Mouse (Mus musculus) adrenal gland, postnatal 4 days (tissue): Measurements from ENCODE around the gene Nceh1. TPM values are rescaled to one million over a fixed set of nuclear protein-coding genes. Genes with fewer than 3 reads are reported as not detected.
A peak's percentile ranks its signal among the peaks of the same experiment; 100 is the strongest.
"Not testable (repeated sequence)": the region's sequence is repeated elsewhere in the genome, so short reads cannot be mapped to it uniquely, and the experiment has no call there.

ENCODE experiments used
- DNase-seq, 2 experiments: peaks; one replicate each; pipeline ENCODE4 v3.0.0; 2021 to 2022; ENCODE audit warnings: low spot score in 2 of 2, mixed read lengths in 2 of 2
- total RNA-seq, 2 experiments: library from RNA; stranded (reverse); gene quantifications; 2 replicates each; pipeline ENCODE4 v1.2.3; 2021

The Nceh1 gene
- total RNA-seq, 2 experiments from 2014 or later: 103 to 113 TPM

- DNase-seq: not testable (repeated sequence)
Measured at GRCm38 (mm10) chr3:27279286-27279925, 96.6 kb downstream of the Nceh1 start.

GRCm38 (mm10) chr3:27280280-27280749 lies 97.5 kb downstream of the Nceh1 start:
- DNase-seq: no peak

GRCm38 (mm10) chr3:27283071-27283713 lies 100.4 kb downstream of the Nceh1 start:
- DNase-seq: no peak

DNA sequence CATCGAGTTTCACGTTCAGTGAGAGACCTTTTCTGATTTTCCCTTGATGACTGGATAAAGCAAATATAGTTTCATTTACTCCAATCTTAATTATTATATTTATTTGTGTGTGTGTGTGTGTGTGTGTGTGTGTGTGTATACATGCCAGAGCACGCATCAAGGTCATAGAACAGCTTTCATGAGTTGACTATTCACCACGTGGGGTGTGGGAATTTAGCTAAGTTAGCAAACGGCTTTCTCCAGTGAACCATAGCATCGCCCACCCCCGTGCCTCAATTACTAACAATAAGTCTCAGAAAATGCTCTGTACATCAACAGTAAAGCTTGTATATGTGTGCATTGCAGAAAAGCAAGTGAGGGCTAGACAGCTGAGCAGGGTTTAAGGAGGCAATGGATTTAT lies 101.0 kb downstream of the Nceh1 start:
- DNase-seq: no peak

DNA sequence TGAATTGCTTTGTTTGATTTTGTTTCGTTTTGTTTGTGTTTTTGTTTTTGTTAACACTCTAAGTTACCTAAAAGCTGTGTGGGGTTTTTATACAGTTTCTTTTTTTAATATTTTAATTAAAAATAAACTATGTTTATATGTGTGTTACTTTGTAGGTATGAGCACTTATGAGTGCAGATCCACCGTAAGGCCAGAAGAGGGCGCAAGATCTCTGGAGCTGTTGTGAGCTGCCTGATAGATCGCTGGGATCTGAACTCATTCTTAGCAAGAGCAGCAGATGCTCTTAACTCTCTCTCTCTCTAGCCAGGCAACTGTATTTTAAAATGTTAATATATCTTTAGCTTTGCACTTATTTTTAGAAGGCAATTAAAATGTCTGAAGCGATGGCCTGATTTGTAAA lies 101.5 kb downstream of the Nceh1 start:
- DNase-seq: no peak

GRCm38 (mm10) chr3:27285072-27285471 lies 102.3 kb downstream of the Nceh1 start:
- no peak for DNase-seq

DNA sequence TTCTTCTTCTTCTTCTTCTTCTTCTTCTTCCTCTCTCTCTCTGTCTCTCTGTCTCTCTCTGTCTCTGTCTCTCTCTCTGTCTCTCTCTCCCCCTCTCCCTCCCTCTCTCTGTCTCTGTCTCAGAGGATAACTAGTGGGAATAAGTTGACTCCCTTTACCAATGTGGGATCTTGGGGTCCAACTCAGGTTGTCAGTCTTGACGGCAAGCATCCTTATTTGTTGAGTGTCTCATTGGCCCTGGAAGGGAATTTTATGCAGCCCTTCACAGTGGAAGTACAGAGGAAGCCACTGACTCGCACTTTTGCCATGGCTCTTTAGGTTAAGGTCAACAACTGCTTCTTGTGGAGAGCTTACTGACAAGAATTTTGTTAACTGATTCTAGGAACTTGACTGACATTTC lies 105.5 kb downstream of the Nceh1 start:
- no peak for DNase-seq

GRCm38 (mm10) chr3:27288909-27289308 lies 106.1 kb downstream of the Nceh1 start:
- no peak for DNase-seq

GRCm38 (mm10) chr3:27290285-27290684 lies 107.5 kb downstream of the Nceh1 start:
- no peak for DNase-seq

GRCm38 (mm10) chr3:27290945-27291344 lies 108.2 kb downstream of the Nceh1 start:
- not testable (repeated sequence) for DNase-seq

- DNase-seq: not testable (repeated sequence)
Measured at GRCm38 (mm10) chr3:27291411-27291810, 108.6 kb downstream of the Nceh1 start.

DNA sequence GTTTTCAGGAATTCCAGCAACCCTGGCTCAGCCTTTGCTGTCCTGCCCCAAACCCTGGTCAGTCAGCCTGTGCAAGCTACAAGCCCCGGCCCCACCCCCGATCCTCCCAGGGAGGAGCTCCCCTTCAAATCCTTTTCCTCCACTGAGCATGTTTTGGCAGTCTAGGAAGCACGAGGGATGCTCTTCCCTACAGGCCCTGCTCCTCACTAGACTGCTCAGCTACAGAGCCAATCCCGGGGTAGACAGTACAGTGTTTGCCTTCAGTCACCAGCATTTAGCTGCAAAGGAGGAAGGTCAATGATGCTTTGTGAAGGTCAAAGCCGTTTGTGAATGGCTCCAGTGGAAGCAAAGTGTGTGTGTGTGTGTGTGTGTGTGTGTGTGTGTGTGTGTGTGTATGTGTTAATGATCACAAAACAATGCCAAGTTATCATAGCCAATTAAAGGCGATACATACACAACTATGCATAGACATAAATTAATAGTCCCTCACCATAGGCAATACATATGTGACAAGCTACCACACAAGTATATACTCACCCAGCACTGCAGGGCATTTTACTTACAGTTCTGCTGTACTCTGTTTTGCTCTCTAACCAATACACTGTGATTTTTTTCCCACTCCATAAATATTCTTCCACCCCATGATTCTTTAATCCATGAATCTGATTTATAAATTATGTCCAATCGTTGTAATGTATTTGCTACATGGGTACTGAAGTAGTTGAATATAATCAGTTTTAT lies 111.0 kb downstream of the Nceh1 start:
- no peak for DNase-seq

GRCm38 (mm10) chr3:27300451-27300850 lies 117.7 kb downstream of the Nceh1 start:
- DNase-seq: no peak

GRCm38 (mm10) chr3:27302339-27303022 lies 119.7 kb downstream of the Nceh1 start:
- DNase-seq: no peak

- DNase-seq: no peak
Measured at GRCm38 (mm10) chr3:27306815-27307214, 124.0 kb downstream of the Nceh1 start.

DNA sequence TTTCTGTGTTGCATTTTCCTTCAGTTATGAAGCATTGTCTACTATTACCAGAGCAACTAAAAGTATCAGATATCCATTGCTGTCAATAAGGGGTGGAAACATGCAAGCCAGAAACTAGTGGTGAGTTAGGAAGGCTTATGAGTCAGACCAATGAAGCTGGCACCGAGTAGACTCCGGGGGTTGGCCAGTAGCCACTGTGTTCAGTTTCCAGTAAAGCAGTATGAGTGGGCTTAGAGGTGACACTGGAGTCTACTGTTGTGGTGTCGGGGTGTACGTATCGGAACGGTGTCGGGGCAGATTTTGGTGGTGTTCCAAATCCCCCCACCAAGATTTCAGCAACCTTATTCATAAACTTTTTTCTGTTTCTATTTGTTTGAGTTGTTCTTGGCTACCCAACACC lies 128.2 kb downstream of the Nceh1 start:
- DNase-seq: no peak

GRCm38 (mm10) chr3:27311475-27311874 lies 128.7 kb downstream of the Nceh1 start:
- DNase-seq: no peak

GRCm38 (mm10) chr3:27314506-27315164 lies 131.9 kb downstream of the Nceh1 start:
- no peak for DNase-seq

- peak in 1 of 2 experiments; percentile 9 for DNase-seq
Measured at GRCm38 (mm10) chr3:27316559-27317287, 134.0 kb downstream of the Nceh1 start, which contains the start of gene Tnfsf10. Tnfsf10 (plus strand) TSS chr3:27317028.
